10 mouse cellular contexts compared by ENCODE assay signal in genomic region chr5:125125219-125125618, GRCm38 (mm10). TPM values are rescaled to one million over a fixed set of nuclear protein-coding genes. Genes with fewer than 3 reads are reported as not detected.
A peak's percentile ranks its signal among the peaks of the same experiment; 100 is the strongest.
DNase-seq lines count a peak whose midpoint lies in the region; ATAC-seq and TF ChIP-seq lines count a peak whose summit lies in the region.
"Had no signal": no experiment of that assay in that cellular context is flagged by ENCODE, and none has a peak within 500 bp of the region (broad histone marks: within the 10 kb centered on the region; RNA-seq: fewer than 3 reads in every experiment).

No protein-coding gene starts in this region.

- H3K4me1 ChIP-seq in midbrain, embryonic 10.5 days, result peaks cover 60% of the 10 kb centered on the region
- H3K4me1 ChIP-seq in midbrain, postnatal 0 days (ENCODE audit: insufficient read depth, low read length), result peaks cover 6% of the 10 kb centered on the region
- H3K4me1 ChIP-seq in heart, embryonic 15.5 days (replicated peaks), result peaks cover 79% of the 10 kb centered on the region
- H3K4me1 ChIP-seq in midbrain, embryonic 16.5 days (ENCODE audit: control insufficient read depth, insufficient read depth, low read length), result peaks cover 21% of the 10 kb centered on the region

- no peaks in the 10 kb centered on the region for H3K27me3 ChIP-seq in midbrain, embryonic 10.5 days (ENCODE audit: low read depth, poor library complexity, severe bottlenecking)
- H3K27me3 ChIP-seq in midbrain, postnatal 0 days (ENCODE audit: insufficient read depth, low read length), result no peaks in the 10 kb centered on the region
- no peaks in the 10 kb centered on the region for H3K27me3 ChIP-seq in heart, embryonic 15.5 days
- no peaks in the 10 kb centered on the region for H3K27me3 ChIP-seq in midbrain, embryonic 16.5 days (ENCODE audit: control insufficient read depth, insufficient read depth, low read depth, low read length)
- H3K27me3 ChIP-seq: limb, embryonic 12.5 days had no signal

- no peak for TF ChIP-seq CTCF in midbrain, postnatal 0 days (IDR thresholded peaks at IDR 0.05)

- intact Hi-C loops in heart, postnatal 25 days (cut with DNase I), result loop anchor here (10.0 kb wide), 1 partner anchor 50 kb away; the partner anchor contains the start of gene Ncor2

- 89% methylated on average over 3 of the region's 3 CpGs for WGBS in midbrain, embryonic 10.5 days
- WGBS in midbrain, postnatal 0 days, result 63% methylated on average over 3 of the region's 3 CpGs
- WGBS in heart, embryonic 15.5 days, result 49% methylated on average over 3 of the region's 3 CpGs
- WGBS in midbrain, embryonic 16.5 days, result 81% methylated on average over 3 of the region's 3 CpGs

- no peak for ATAC-seq in midbrain, postnatal 0 days (ENCODE audit: low FRiP score)
- no peak for ATAC-seq in heart, embryonic 15.5 days (replicated peaks; ENCODE audit: insufficient number of reproducible peaks, insufficient read depth, low FRiP score, low read depth)
- no peak for ATAC-seq in midbrain, embryonic 16.5 days
- ATAC-seq in megakaryocyte-erythroid progenitor cell, adult 5-6 weeks (replicated peaks; ENCODE audit: low FRiP score, low TSS enrichment, poor library complexity, severe bottlenecking), result no peak

- H3K27ac ChIP-seq in midbrain, embryonic 10.5 days (replicated peaks), result peak overlapping the region; percentile 50; the same call in 1 of the 2 replicates
- no peak overlapping the region for H3K27ac ChIP-seq in midbrain, postnatal 0 days (ENCODE audit: low read depth, low read length)
- peak overlapping the region; percentile 54 for H3K27ac ChIP-seq in heart, embryonic 15.5 days
- H3K27ac ChIP-seq in midbrain, embryonic 16.5 days (ENCODE audit: low read length), result peak overlapping the region; percentile 33; the same call in 1 of the 2 replicates
- H3K27ac ChIP-seq: limb, embryonic 12.5 days had no signal

- H3K9ac ChIP-seq in midbrain, postnatal 0 days (replicated peaks; ENCODE audit: low read length, poor library complexity, severe bottlenecking), result no peak overlapping the region
- H3K9ac ChIP-seq in heart, embryonic 15.5 days, result peak overlapping the region; percentile 29; the same call in 1 of the 2 replicates
- no peak overlapping the region for H3K9ac ChIP-seq in midbrain, embryonic 16.5 days (ENCODE audit: low read depth, low read length)
- H3K9ac ChIP-seq: limb, embryonic 12.5 days had no signal

- peak; percentile 71 to 78 for DNase-seq in heart, adult 18-20 months
- no peak for DNase-seq in heart, postnatal 25 days (ENCODE audit: low spot score)
- no peak for DNase-seq in midbrain, embryonic 10.5 days (ENCODE audit: low spot score)
- no peak for DNase-seq in midbrain, postnatal 0 days (ENCODE audit: low spot score)
- no peak for DNase-seq in left cerebral cortex, adult 11 months (ENCODE audit: low spot score)
- DNase-seq: thymus, postnatal 36 days had no signal

- no peak overlapping the region for H3K4me2 ChIP-seq in midbrain, postnatal 0 days (ENCODE audit: low read depth, low read length, poor library complexity, severe bottlenecking)
- H3K4me2 ChIP-seq in heart, embryonic 15.5 days, result no peak overlapping the region
- H3K4me2 ChIP-seq in midbrain, embryonic 16.5 days (ENCODE audit: low read length), result no peak overlapping the region
- H3K4me2 ChIP-seq: limb, embryonic 12.5 days had no signal

- H3K9me3 ChIP-seq in midbrain, embryonic 10.5 days (replicated peaks), result no peaks in the 10 kb centered on the region
- no peaks in the 10 kb centered on the region for H3K9me3 ChIP-seq in midbrain, postnatal 0 days (ENCODE audit: low read length)
- no peaks in the 10 kb centered on the region for H3K9me3 ChIP-seq in heart, embryonic 15.5 days (replicated peaks)
- no peaks in the 10 kb centered on the region for H3K9me3 ChIP-seq in midbrain, embryonic 16.5 days (replicated peaks; ENCODE audit: control insufficient read depth, low read length, poor library complexity, severe bottlenecking)
- H3K9me3 ChIP-seq: limb, embryonic 12.5 days had no signal

- H3K36me3 ChIP-seq in midbrain, embryonic 10.5 days, result peaks cover 41% of the 10 kb centered on the region
- H3K36me3 ChIP-seq in midbrain, postnatal 0 days (ENCODE audit: insufficient read depth, low read length), result peaks cover 6% of the 10 kb centered on the region; the same call in 1 of the 2 replicates
- no peaks in the 10 kb centered on the region for H3K36me3 ChIP-seq in heart, embryonic 15.5 days
- no peaks in the 10 kb centered on the region for H3K36me3 ChIP-seq in midbrain, embryonic 16.5 days (ENCODE audit: control insufficient read depth, insufficient read depth, low read length)

- H3K4me3 ChIP-seq in midbrain, embryonic 10.5 days, result no peak overlapping the region
- no peak overlapping the region for H3K4me3 ChIP-seq in midbrain, postnatal 0 days (ENCODE audit: low read depth, low read length)
- H3K4me3 ChIP-seq in heart, embryonic 15.5 days, result no peak overlapping the region
- no peak overlapping the region for H3K4me3 ChIP-seq in midbrain, embryonic 16.5 days (ENCODE audit: low read depth, low read length)
- H3K4me3 ChIP-seq: limb, embryonic 12.5 days had no signal

RNA-seq across cellular contexts. Expression of gene Ncor2, which starts 53.8 kb away (rescaled TPM):
- total RNA-seq in heart, adult 18-20 months (2021), result 10 to 100 TPM; 65.9 to 68.9 TPM
- total RNA-seq in heart, postnatal 25 days (2021), result 10 to 100 TPM; 67.8 to 89.5 TPM
- polyA plus RNA-seq in midbrain, embryonic 10.5 days (2016; fragmentation: Nextera tagmentation; extraction: Ambion mirVana), result 16.2 and 19.1 TPM in 2 replicates
- 22.8 and 37.8 TPM in 2 replicates for total RNA-seq in midbrain, postnatal 0 days (2014; rRNA removed)
- 15.5 and 17.8 TPM in 2 replicates for polyA plus RNA-seq in midbrain, postnatal 0 days (2015; fragmentation: Nextera tagmentation; extraction: Ambion mirVana)
- polyA plus RNA-seq in heart, embryonic 15.5 days (2015; fragmentation: Nextera tagmentation; extraction: Ambion mirVana), result 14.9 and 22.2 TPM in 2 replicates
- 19.9 and 22.9 TPM in 2 replicates for polyA plus RNA-seq in midbrain, embryonic 16.5 days (2015; fragmentation: Nextera tagmentation; extraction: Ambion mirVana)
- total RNA-seq in megakaryocyte-erythroid progenitor cell, adult 5-6 weeks (2014; fragmentation: Nextera tagmentation), result 48.7 and 54.4 TPM in 2 replicates
- total RNA-seq in megakaryocyte-erythroid progenitor cell, adult 5-6 weeks (2017), result 4.8 and 6.7 TPM in 2 replicates

Comparison
In these comparisons a context has a peak if more than half of its experiments do, and no peak if none do; other contexts are left out.
1. DNase-seq: peak in heart, adult 18-20 months (2 of 2); none in heart, postnatal 25 days (single experiment), midbrain, embryonic 10.5 days (single experiment), midbrain, postnatal 0 days (single experiment) and left cerebral cortex, adult 11 months (single experiment).